Comparison of ENCODE assay signal across 28 mouse cellular contexts in genomic region chr17:25869954-25870353, GRCm38 (mm10).
"Had no signal": no experiment of that assay in that cellular context is flagged by ENCODE, and none has a peak within 500 bp of the region (broad histone marks: within the 10 kb centered on the region; RNA-seq: fewer than 3 reads in every experiment).

No protein-coding gene starts in this region.

- H3K4me3 ChIP-seq: limb, embryonic 10.5 days; limb, embryonic 12.5 days; limb, embryonic 13.5 days; limb, embryonic 15.5 days; liver, embryonic 12.5 days; liver, embryonic 13.5 days; liver, embryonic 15.5 days; lung, embryonic 15.5 days; megakaryocyte, embryonic 14.5 days; midbrain, embryonic 10.5 days; midbrain, embryonic 12.5 days; midbrain, embryonic 13.5 days; midbrain, embryonic 15.5 days; neural tube, embryonic 12.5 days; neural tube, embryonic 13.5 days had no signal

- H3K36me3 ChIP-seq: limb, embryonic 10.5 days; limb, embryonic 12.5 days; limb, embryonic 13.5 days; limb, embryonic 15.5 days; lung, embryonic 15.5 days; midbrain, embryonic 10.5 days; midbrain, embryonic 12.5 days; midbrain, embryonic 13.5 days; midbrain, embryonic 15.5 days; neural tube, embryonic 12.5 days; neural tube, embryonic 13.5 days had no signal

- H3K27me3 ChIP-seq: limb, embryonic 12.5 days; limb, embryonic 13.5 days; limb, embryonic 15.5 days; liver, embryonic 12.5 days; liver, embryonic 13.5 days; liver, embryonic 15.5 days; lung, embryonic 15.5 days; megakaryocyte, embryonic 14.5 days; midbrain, embryonic 15.5 days; neural tube, embryonic 12.5 days; neural tube, embryonic 13.5 days had no signal

- H3K9ac ChIP-seq: limb, embryonic 12.5 days; limb, embryonic 13.5 days; limb, embryonic 15.5 days; liver, embryonic 12.5 days; liver, embryonic 13.5 days; liver, embryonic 14.5 days; liver, embryonic 15.5 days; liver, postnatal 0 days; lung, embryonic 14.5 days; lung, embryonic 15.5 days; midbrain, embryonic 12.5 days; midbrain, embryonic 13.5 days; midbrain, embryonic 15.5 days; neural tube, embryonic 12.5 days; neural tube, embryonic 13.5 days had no signal

- H3K27ac ChIP-seq: limb, embryonic 12.5 days; limb, embryonic 13.5 days; limb, embryonic 15.5 days; liver, embryonic 12.5 days; liver, embryonic 13.5 days; liver, embryonic 14.5 days; liver, embryonic 15.5 days; lung, embryonic 15.5 days; macrophage; midbrain, embryonic 12.5 days; midbrain, embryonic 13.5 days; midbrain, embryonic 15.5 days; neural tube, embryonic 12.5 days; neural tube, embryonic 13.5 days had no signal

- DNase-seq: left cerebral cortex, postnatal 4 days; liver; liver, embryonic 13.5 days; liver, postnatal 0 days; lung, adult 18-20 months; lung, adult 2 months; lung, embryonic 14.5 days; lung, postnatal 10 days; lung, postnatal 14 days; lung, postnatal 36 days; lung, postnatal 4 days; midbrain, embryonic 14.5 days had no signal

- H3K9me3 ChIP-seq: limb, embryonic 10.5 days; limb, embryonic 12.5 days; limb, embryonic 13.5 days; limb, embryonic 15.5 days; liver, embryonic 12.5 days; liver, embryonic 13.5 days; liver, embryonic 15.5 days; lung, embryonic 15.5 days; megakaryocyte, embryonic 14.5 days; midbrain, embryonic 10.5 days; midbrain, embryonic 12.5 days; midbrain, embryonic 13.5 days; midbrain, embryonic 15.5 days; neural tube, embryonic 12.5 days; neural tube, embryonic 13.5 days had no signal
